Mouse (Mus musculus) stomach, postnatal 0 days (tissue): ENCODE measurements at regions not wholly inside any gene's neighbourhood (a gene's known extent, or its start where the extent isn't known, plus 50 kb on each side); places are given as distances from the start of the nearest gene placed in this dataset.
"Not testable (repeated sequence)": the region's sequence is repeated elsewhere in the genome, so short reads cannot be mapped to it uniquely, and the experiment has no call there.

Source experiments
- ATAC-seq: fragments of 200-750 bp; cut with Nextera tagmentation; 2 replicates; pipeline ENCODE4 v1.8.0; 2017; ENCODE audit not compliant: low FRiP score, low TSS enrichment
- DNase-seq: peaks from one replicate; pipeline ENCODE4 v3.0.0-alpha.2; 2016; ENCODE audit warnings: low spot score
- H3K27ac ChIP-seq: fragments of 300-500 bp; sonication (generic); replicated peaks from 2 replicates; pipeline ENCODE4 v1.5.1; 2014; ENCODE audit warnings: mild to moderate bottlenecking, control low read depth
- H3K27me3 ChIP-seq: fragments of 300-500 bp; sonication (generic); 2 replicates; pipeline ENCODE4 v1.6.1; 2014; ENCODE audit warnings: low read length; ENCODE audit not compliant: control insufficient read depth, insufficient read depth
- H3K36me3 ChIP-seq: fragments of 300-500 bp; sonication (generic); 2 replicates; pipeline ENCODE4 v1.6.1; 2014; ENCODE audit warnings: low read length, mixed read lengths; ENCODE audit not compliant: control insufficient read depth, insufficient read depth
- H3K4me1 ChIP-seq: fragments of 300-500 bp; sonication (generic); replicated peaks from 2 replicates; pipeline ENCODE4 v1.6.1; 2014; ENCODE audit warnings: antibody characterized with exemption; ENCODE audit not compliant: control insufficient read depth, insufficient read depth
- H3K4me2 ChIP-seq: fragments of 300-500 bp; sonication (generic); replicated peaks from 2 replicates; pipeline ENCODE4 v1.6.1; 2014; ENCODE audit warnings: low read depth, mild to moderate bottlenecking, control low read depth, moderate library complexity
- H3K4me3 ChIP-seq: fragments of 300-500 bp; sonication (generic); 2 replicates; pipeline ENCODE4 v1.5.1; 2014; ENCODE audit warnings: low read depth, low read length, control low read depth
- H3K9ac ChIP-seq: fragments of 300-500 bp; sonication (generic); 2 replicates; pipeline ENCODE4 v1.6.1; 2014; ENCODE audit warnings: mild to moderate bottlenecking, low read length, control low read depth, mixed read lengths
- H3K9me3 ChIP-seq: fragments of 300-500 bp; sonication (generic); 2 replicates; pipeline ENCODE4 v1.6.1; 2016; ENCODE audit warnings: low read length; ENCODE audit not compliant: control insufficient read depth
- CTCF ChIP-seq: IDR thresholded peaks from 2 replicates; pipeline ENCODE4 v1.5.1; 2016; ENCODE audit warnings: antibody characterized with exemption, low read depth, mild to moderate bottlenecking, moderate library complexity
- EP300 ChIP-seq: optimal IDR thresholded peaks from 2 replicates; pipeline ENCODE3; 2016; ENCODE audit warnings: antibody characterized with exemption
- WGBS: fragments of 180-500 bp; shearing (Covaris S2); extraction: QIAGEN DNeasy Blood & Tissue Kit; methylation state at CpG from one replicate; pipeline ENCODE4 v1.1.7; 2014; 5-methylcytosine and 5-hydroxymethylcytosine counted together

GRCm38 (mm10) chr14:18486132-18486800 lies 154.6 kb upstream of the Ube2e1 start:
- H3K27me3 ChIP-seq, result no peaks in the 10 kb centered on the region
- WGBS, result 66% methylated on average over 4 of the region's 4 CpGs
- TF ChIP-seq EP300, result no peak
- no peak for TF ChIP-seq CTCF

GRCm38 (mm10) chr14:18485526-18485925 lies 153.9 kb upstream of the Ube2e1 start:
- Histone ChIP-seq H3K4me1 (no peaks in the 10 kb centered on the region), H3K36me3 (no peaks in the 10 kb centered on the region), H3K4me3 (no peak overlapping the region), H3K9me3 (no peaks in the 10 kb centered on the region), H3K27me3 (no peaks in the 10 kb centered on the region), H3K4me2 (no peak overlapping the region), H3K9ac (no peak overlapping the region), H3K27ac (no peak overlapping the region)
- no peak for ATAC-seq
- no peak for DNase-seq
- TF ChIP-seq CTCF (no peak), EP300 (no peak)

More at GRCm38 (mm10) chr14:18486132-18486800, 154.6 kb upstream of the Ube2e1 start:
- Histone ChIP-seq H3K4me2 (no peak overlapping the region), H3K4me3 (no peak overlapping the region), H3K9ac (no peak overlapping the region), H3K36me3 (no peaks in the 10 kb centered on the region), H3K9me3 (no peaks in the 10 kb centered on the region), H3K27ac (no peak overlapping the region), H3K4me1 (no peaks in the 10 kb centered on the region)
- DNase-seq (no peak), ATAC-seq (no peak)

GRCm38 (mm10) chr14:18476795-18477320 lies 145.2 kb upstream of the Ube2e1 start:
- H3K9me3 ChIP-seq, result no peaks in the 10 kb centered on the region
- no peak overlapping the region for H3K4me3 ChIP-seq
- H3K9ac ChIP-seq, result no peak overlapping the region
- no peaks in the 10 kb centered on the region for H3K36me3 ChIP-seq
- no peak overlapping the region for H3K27ac ChIP-seq
- H3K4me2 ChIP-seq, result no peak overlapping the region
- 55% methylated on average over 3 of the region's 3 CpGs for WGBS
- no peak for ATAC-seq
- DNase-seq, result no peak
- no peak for TF ChIP-seq EP300
- no peak for TF ChIP-seq CTCF
- H3K4me1 ChIP-seq, result no peaks in the 10 kb centered on the region
- H3K27me3 ChIP-seq, result no peaks in the 10 kb centered on the region

- no peaks in the 10 kb centered on the region for H3K36me3 ChIP-seq
- no peaks in the 10 kb centered on the region for H3K27me3 ChIP-seq
- WGBS, result 26% methylated on average over 3 of the region's 3 CpGs
- H3K9ac ChIP-seq, result no peak overlapping the region
- no peaks in the 10 kb centered on the region for H3K9me3 ChIP-seq
- ATAC-seq, result peak; percentile 49; the same call in 1 of the 2 replicates
- H3K4me2 ChIP-seq, result no peak overlapping the region
- H3K4me1 ChIP-seq, result peaks cover 3% of the 10 kb centered on the region; the same call in 1 of the 2 replicates
- H3K4me3 ChIP-seq, result no peak overlapping the region
- no peak overlapping the region for H3K27ac ChIP-seq
- no peak for TF ChIP-seq EP300
- DNase-seq, result peak; percentile 27
Measured at GRCm38 (mm10) chr14:18468611-18469010, 137.0 kb upstream of the Ube2e1 start.

- H3K4me2 ChIP-seq, H3K4me1 ChIP-seq, H3K27me3 ChIP-seq, H3K4me3 ChIP-seq, H3K9ac ChIP-seq, DNase-seq, ATAC-seq, H3K36me3 ChIP-seq, H3K27ac ChIP-seq, H3K9me3 ChIP-seq: not testable (repeated sequence)
- 41% methylated on average over 4 of the region's 4 CpGs for WGBS
Measured at GRCm38 (mm10) chr14:18466864-18467263, 135.2 kb upstream of the Ube2e1 start.

- H3K9me3 ChIP-seq, H3K4me3 ChIP-seq, H3K9ac ChIP-seq, ATAC-seq, H3K27me3 ChIP-seq, DNase-seq, H3K36me3 ChIP-seq, H3K4me2 ChIP-seq, H3K4me1 ChIP-seq, H3K27ac ChIP-seq: not testable (repeated sequence)
- 44% methylated on average over 5 of the region's 5 CpGs for WGBS
Measured at GRCm38 (mm10) chr14:18464199-18464598, 132.5 kb upstream of the Ube2e1 start.
